Mouse (Mus musculus) layer of hippocampus, adult 9-10 months (tissue): ENCODE data around the gene Psmd7.

ENCODE experiments used
- DNase-seq: peaks from one replicate; pipeline ENCODE4 v3.0.0; 2022; ENCODE audit warnings: low spot score

Psmd7 gene

GRCm38 (mm10) chr8:107578132-107578531 is 10.1 kb downstream of the Psmd7 start:
- no peak for DNase-seq

DNA sequence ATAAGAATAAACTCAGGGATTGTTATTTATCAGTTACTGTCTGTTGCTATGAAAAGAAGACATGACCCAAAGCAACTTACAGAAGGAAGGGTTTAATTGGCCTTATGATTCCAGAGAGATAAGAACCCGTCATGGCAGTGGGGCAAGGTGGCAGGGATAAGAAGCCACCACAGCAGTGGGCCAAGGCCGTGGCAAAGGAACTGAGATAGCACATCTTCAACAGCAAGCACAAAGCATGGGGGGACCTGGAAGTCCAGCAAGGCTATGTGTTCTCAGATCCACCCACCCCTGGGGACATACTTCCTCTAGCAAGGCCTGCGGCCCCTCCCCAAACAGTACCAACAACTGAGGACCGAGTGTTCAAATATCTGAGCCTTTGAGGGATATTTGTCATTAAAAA is 10.6 kb downstream of the Psmd7 start:
- DNase-seq: no peak

DNA sequence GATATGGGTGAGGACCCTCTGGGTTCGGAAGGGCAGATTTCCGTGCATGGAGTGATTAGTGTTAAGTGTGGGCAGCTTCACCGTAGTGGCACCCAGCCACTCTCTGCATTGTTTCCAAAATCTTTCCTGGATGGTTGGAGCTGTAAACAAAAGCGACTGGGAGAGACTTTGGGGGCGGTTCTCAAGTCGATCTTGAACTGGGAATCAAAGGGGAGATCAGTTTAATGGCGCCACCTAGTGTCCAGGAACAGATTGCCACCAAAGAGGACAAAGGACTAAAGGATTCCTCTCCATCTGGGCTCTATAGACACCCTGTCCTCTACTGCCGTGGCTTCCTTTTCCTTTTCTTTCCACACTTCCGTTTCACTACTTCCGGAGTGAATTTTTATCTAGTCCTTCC is 11.6 kb downstream of the Psmd7 start:
- peak; percentile 92 for DNase-seq

DNA sequence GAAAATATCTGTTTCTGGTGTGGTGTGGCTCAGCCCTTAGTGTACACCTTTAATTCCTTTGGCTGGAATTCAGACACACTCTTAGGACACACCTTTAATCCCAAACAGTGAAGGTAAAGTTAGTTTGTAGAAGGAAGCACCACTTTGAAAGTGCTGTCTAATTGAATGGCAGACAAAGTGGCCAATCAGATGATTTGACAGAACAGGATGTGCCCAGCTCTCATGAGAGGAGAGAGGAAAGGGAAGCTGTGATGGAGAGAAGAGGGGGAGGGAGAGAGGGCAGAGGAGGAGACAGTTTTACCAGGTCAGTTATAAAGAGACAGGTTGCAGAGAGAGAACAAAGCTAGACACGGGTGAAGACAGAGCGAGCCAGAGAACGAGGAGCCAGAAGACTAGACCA is 13.5 kb downstream of the Psmd7 start:
- no peak for DNase-seq

GRCm38 (mm10) chr8:107572497-107572896 is 15.8 kb downstream of the Psmd7 start:
- DNase-seq: no peak

- DNase-seq: no peak
Measured at GRCm38 (mm10) chr8:107571486-107572135, 16.7 kb downstream of the Psmd7 start.

- DNase-seq: no peak
Measured at GRCm38 (mm10) chr8:107571046-107571445, 17.2 kb downstream of the Psmd7 start.

DNA sequence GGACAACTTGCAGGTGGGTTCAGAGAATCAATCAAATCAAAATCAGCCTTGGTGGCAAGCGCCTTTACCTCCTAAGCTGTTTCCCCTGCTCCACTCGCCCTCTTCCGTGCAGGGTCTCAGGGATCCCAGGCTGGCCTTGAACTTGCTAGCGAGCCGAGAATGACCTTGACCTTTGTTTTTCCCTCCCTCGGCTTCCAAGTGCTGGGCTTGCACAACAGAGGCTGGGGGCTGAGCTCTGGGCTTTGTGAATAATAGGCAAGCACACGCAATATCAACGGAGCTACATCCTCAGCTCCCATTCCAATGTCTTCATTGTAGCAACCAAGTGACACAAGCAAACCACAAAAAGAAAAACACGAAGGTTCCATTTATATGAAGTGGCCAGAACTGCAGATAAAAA is 26.1 kb downstream of the Psmd7 start:
- no peak for DNase-seq

DNA sequence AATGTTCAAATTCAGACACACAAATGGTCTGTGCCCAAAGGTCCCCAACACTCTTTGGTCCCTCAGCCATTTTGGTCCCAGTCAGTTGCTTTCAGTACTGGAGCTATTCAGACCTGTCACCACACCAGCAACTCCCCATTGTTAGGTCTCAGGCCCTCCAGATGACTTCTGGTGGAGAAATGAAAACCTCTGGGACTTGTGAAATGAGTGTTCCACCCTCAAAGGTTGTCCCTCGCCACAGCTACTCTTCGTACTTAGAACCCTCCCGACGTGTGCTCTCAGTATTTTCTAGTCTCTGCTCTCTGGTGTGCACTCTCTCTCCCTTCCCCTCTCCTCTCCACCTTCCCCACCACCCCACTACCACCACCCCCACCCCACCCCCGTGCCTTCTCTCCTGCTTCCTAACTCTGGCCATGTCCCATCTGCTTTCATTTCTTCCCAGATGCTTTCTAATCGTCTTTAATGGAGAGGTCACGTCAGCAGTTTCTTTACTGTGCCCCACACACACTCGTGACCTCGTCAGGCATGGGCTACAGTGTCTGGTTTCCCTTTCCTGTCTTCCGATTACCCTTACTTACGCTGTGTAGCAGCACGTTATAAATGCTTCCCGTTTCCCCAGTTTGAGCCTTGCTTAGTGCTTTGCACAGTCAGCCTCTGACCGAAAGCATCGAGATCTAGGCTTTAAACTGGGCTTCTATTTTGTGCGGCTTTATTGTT is 27.3 kb downstream of the Psmd7 start:
- DNase-seq: no peak

- DNase-seq: no peak
Measured at GRCm38 (mm10) chr8:107556511-107556936, 31.7 kb downstream of the Psmd7 start.

DNA sequence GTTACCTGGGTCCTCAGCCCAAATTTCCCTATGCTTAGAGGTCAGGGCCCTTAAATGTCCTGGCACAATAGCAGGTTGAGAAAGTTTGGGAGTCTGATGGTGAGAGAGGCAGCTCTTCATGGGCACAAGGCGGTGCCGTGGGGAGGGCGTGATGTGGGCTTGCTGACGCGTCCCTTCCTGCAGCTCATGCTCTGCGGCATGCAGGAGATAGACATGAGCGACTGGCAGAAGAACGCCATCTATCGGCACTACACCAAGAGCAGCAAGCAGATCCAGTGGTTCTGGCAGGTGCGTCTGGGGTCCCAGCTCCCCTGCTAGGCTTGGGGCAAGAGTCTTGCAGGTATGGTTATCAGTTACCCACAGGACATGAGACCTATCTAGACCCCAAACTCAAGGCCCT is 33.0 kb downstream of the Psmd7 start:
- no peak for DNase-seq

GRCm38 (mm10) chr8:107552234-107552633 is 36.0 kb downstream of the Psmd7 start:
- DNase-seq: no peak

DNA sequence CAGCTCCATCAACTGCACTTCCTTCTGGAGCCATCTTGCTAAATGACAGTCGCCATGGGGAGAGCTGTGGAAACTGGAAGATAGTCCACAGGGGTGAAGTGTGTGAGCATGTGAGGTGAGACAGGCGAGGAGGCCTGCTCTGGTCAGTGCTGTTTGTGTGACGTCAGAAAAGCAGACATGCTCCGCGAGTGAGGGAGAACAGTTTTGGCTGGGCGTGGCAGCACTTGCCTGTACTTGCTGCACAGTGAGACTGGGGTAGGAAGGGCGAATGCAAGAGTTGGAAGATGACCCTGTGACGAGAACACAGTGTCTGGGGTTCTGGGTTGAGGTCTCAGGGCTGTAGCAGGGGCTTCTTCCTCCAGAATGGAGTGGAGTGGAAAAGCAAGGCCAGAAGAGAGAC is 41.4 kb downstream of the Psmd7 start:
- no peak for DNase-seq

- peak; percentile 52 for DNase-seq
Measured at GRCm38 (mm10) chr8:107546154-107546553, 42.1 kb downstream of the Psmd7 start.

- DNase-seq: no peak
Measured at GRCm38 (mm10) chr8:107545621-107546152, 42.6 kb downstream of the Psmd7 start.

- DNase-seq: no peak
Measured at GRCm38 (mm10) chr8:107544651-107545174, 43.6 kb downstream of the Psmd7 start.

- DNase-seq: no peak
Measured at GRCm38 (mm10) chr8:107544211-107544610, 44.1 kb downstream of the Psmd7 start.

GRCm38 (mm10) chr8:107543714-107544113 is 44.5 kb downstream of the Psmd7 start:
- DNase-seq: no peak

- no peak for DNase-seq
Measured at GRCm38 (mm10) chr8:107542151-107542550, 46.1 kb downstream of the Psmd7 start.

GRCm38 (mm10) chr8:107541369-107541768 is 46.9 kb downstream of the Psmd7 start:
- DNase-seq: no peak

DNA sequence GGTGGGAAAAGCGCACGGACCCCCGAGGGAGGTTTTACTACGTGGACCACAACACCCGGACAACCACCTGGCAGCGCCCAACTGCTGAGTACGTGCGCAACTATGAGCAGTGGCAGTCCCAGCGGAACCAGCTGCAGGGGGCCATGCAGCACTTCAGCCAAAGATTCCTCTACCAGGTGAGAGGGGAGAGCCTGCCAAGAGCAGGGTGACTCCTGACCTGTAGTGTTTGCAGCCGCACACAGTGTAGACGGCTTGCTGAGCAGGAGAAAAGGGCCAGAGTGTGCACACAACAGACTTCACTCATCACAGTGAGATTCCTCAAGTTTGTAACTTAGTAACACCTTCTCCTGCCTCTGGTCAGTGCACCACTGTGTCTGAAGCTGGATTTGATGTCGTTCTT is 47.6 kb downstream of the Psmd7 start:
- no peak for DNase-seq

GRCm38 (mm10) chr8:107537472-107537871 is 50.8 kb downstream of the Psmd7 start:
- no peak for DNase-seq
